Mouse (Mus musculus) limb, embryonic 10.5 days (tissue): ENCODE measurements around the gene Cat. TPM values are rescaled to one million over a fixed set of nuclear protein-coding genes. Genes with fewer than 3 reads are reported as not detected.

ENCODE experiments used
- DNase-seq: peaks from one replicate; pipeline ENCODE4 v3.0.0-alpha.2; 2017; ENCODE audit warnings: low spot score
- H3K27ac ChIP-seq: fragments of 300-500 bp; sonication (generic); 2 replicates; pipeline ENCODE4 v1.5.1; 2016; ENCODE audit warnings: mild to moderate bottlenecking
- H3K27me3 ChIP-seq: fragments of 300-500 bp; sonication (generic); 2 replicates; pipeline ENCODE4 v1.6.1; 2016; ENCODE audit warnings: low read depth, mild to moderate bottlenecking; ENCODE audit not compliant: poor library complexity, severe bottlenecking
- H3K36me3 ChIP-seq: fragments of 300-500 bp; sonication (generic); 2 replicates; pipeline ENCODE4 v1.6.1; 2016; ENCODE audit warnings: mild to moderate bottlenecking, moderate library complexity
- H3K4me1 ChIP-seq: fragments of 300-500 bp; sonication (generic); 2 replicates; pipeline ENCODE4 v1.6.1; 2016
- H3K4me3 ChIP-seq: fragments of 300-500 bp; sonication (generic); 2 replicates; pipeline ENCODE4 v1.5.1; 2016; ENCODE audit warnings: mild to moderate bottlenecking, moderate library complexity
- H3K9me3 ChIP-seq: fragments of 300-500 bp; sonication (generic); replicated peaks from 2 replicates; pipeline ENCODE4 v1.6.1; 2016; ENCODE audit warnings: mild to moderate bottlenecking
- WGBS: fragments of 180-500 bp; shearing (Covaris S2); methylation state at CpG from one replicate; pipeline ENCODE4 v1.1.7; 2016; 5-methylcytosine and 5-hydroxymethylcytosine counted together
- polyA plus RNA-seq: library from polyadenylated mRNA; unstranded; fragments of >200 nt; fragmentation: Nextera tagmentation; extraction: Ambion mirVana; gene quantifications from 2 replicates; pipeline ENCODE4 v1.2.1, GENCODE M21; 2016

Cat gene
- polyA plus RNA-seq, 1 experiment from 2014 or later = 94.7 TPM

GRCm38 (mm10) chr2:103424349-103425026 is 60.5 kb downstream of the Cat start:
- no peak overlapping the region for H3K4me3 ChIP-seq
- 34% methylated on average over 12 of the region's 12 CpGs for WGBS
- peaks cover 12% of the 10 kb centered on the region; the same call in 1 of the 2 replicates for H3K4me1 ChIP-seq
- H3K27me3 ChIP-seq = no peaks in the 10 kb centered on the region
- no peaks in the 10 kb centered on the region for H3K9me3 ChIP-seq
- peak; percentile 78 for DNase-seq
- H3K27ac ChIP-seq = no peak overlapping the region
- H3K36me3 ChIP-seq = no peaks in the 10 kb centered on the region

- no peak overlapping the region for H3K4me3 ChIP-seq
- DNase-seq = no peak
These were observed 61.1 kb downstream of the Cat start for GRCm38 (mm10) chr2:103423884-103424283.

GRCm38 (mm10) chr2:103420650-103421507 is 64.1 kb downstream of the Cat start:
- Histone ChIP-seq H3K36me3 (no peaks in the 10 kb centered on the region), H3K27ac (no peak overlapping the region), H3K9me3 (no peaks in the 10 kb centered on the region), H3K4me1 (peaks cover 12% of the 10 kb centered on the region; the same call in 1 of the 2 replicates), H3K4me3 (no peak overlapping the region), H3K27me3 (no peaks in the 10 kb centered on the region)
- no peak for DNase-seq
- WGBS = 47% methylated on average over 15 of the region's 15 CpGs

More at GRCm38 (mm10) chr2:103423884-103424283, 61.1 kb downstream of the Cat start:
- 69% methylated on average over 12 of the region's 12 CpGs for WGBS
- Histone ChIP-seq H3K36me3 (no peaks in the 10 kb centered on the region), H3K4me1 (peaks cover 12% of the 10 kb centered on the region; the same call in 1 of the 2 replicates), H3K27me3 (no peaks in the 10 kb centered on the region), H3K27ac (no peak overlapping the region), H3K9me3 (no peaks in the 10 kb centered on the region)

DNA sequence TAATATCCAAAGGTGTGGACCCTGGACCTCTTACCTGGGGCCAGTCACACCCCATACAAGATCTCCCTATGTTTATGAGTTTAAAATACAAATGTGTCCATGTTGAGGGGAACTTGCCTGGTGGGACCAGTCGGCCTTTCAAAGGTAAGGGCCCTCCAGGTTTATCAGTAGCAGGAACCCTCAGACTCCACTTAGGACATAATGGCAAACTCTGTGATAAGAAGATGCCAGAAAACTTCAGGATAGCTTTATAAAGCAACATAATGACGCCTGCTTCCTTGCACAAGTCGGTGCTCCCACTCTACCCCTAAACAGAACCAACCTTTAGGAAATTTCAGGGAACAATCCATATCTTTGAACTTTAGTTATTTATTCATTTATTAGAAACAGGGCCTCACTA is 69.2 kb downstream of the Cat start:
- Histone ChIP-seq H3K4me1 (peaks cover 9% of the 10 kb centered on the region; the same call in 1 of the 2 replicates), H3K27ac (no peak overlapping the region), H3K27me3 (no peaks in the 10 kb centered on the region), H3K4me3 (no peak overlapping the region), H3K36me3 (no peaks in the 10 kb centered on the region), H3K9me3 (no peaks in the 10 kb centered on the region)
- WGBS = 92% methylated on average over 3 of the region's 3 CpGs
- DNase-seq = no peak

GRCm38 (mm10) chr2:103413381-103413780 is 71.6 kb downstream of the Cat start:
- Histone ChIP-seq H3K27ac (no peak overlapping the region), H3K4me1 (peaks cover 9% of the 10 kb centered on the region; the same call in 1 of the 2 replicates), H3K4me3 (no peak overlapping the region), H3K9me3 (no peaks in the 10 kb centered on the region), H3K27me3 (no peaks in the 10 kb centered on the region), H3K36me3 (no peaks in the 10 kb centered on the region)
- WGBS = 72% methylated on average over 5 of the region's 5 CpGs
- no peak for DNase-seq

DNA sequence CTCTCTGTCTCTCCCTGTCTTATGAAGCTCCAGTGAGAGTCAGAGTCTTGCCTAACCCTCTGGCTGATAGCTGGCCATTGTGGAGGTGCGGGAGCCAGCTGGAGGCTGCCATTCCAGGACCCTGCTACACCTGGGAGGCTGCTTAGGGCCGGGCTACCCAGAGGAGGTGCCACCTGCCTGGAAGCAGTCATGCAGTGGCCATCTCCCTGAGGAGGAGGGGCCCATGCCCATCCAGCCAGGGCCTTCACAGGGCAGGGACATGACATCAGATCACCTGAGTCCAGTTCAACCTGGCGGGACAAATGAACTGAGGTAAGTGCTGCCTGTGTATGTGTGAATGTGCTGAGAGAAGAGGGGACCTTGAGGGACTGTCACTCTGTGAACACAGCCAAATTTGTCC is 73.1 kb downstream of the Cat start:
- Histone ChIP-seq H3K4me3 (no peak overlapping the region), H3K27ac (no peak overlapping the region), H3K9me3 (no peaks in the 10 kb centered on the region), H3K27me3 (no peaks in the 10 kb centered on the region), H3K36me3 (no peaks in the 10 kb centered on the region), H3K4me1 (peaks cover 9% of the 10 kb centered on the region; the same call in 1 of the 2 replicates)
- DNase-seq = no peak
- WGBS = 87% methylated on average over 3 of the region's 3 CpGs

GRCm38 (mm10) chr2:103411348-103411747 is 73.6 kb downstream of the Cat start, which contains the start of gene Elf5:
Gene Elf5 (plus strand): TSS chr2:103411688.
- no peaks in the 10 kb centered on the region for H3K9me3 ChIP-seq
- H3K27ac ChIP-seq = no peak within 1 kb of the TSS
- peaks cover 9% of the 10 kb centered on the region; the same call in 1 of the 2 replicates for H3K4me1 ChIP-seq
- WGBS = 79% methylated on average over 6 of the region's 6 CpGs
- no peak for DNase-seq
- no peaks in the 10 kb centered on the region for H3K27me3 ChIP-seq
- H3K36me3 ChIP-seq = no peaks in the 10 kb centered on the region
- H3K4me3 ChIP-seq = no peak within 1 kb of the TSS

- Histone ChIP-seq H3K9me3 (no peaks in the 10 kb centered on the region), H3K36me3 (no peaks in the 10 kb centered on the region), H3K27ac (no peak overlapping the region), H3K4me1 (no peaks in the 10 kb centered on the region), H3K4me3 (no peak overlapping the region), H3K27me3 (no peaks in the 10 kb centered on the region)
- DNase-seq = no peak
- 85% methylated on average over 3 of the region's 3 CpGs for WGBS
These were observed 78.7 kb downstream of the Cat start for GRCm38 (mm10) chr2:103406239-103406638.

Other genes starting within 250 kb of the Cat start
- gene Ehf, start 181.9 kb downstream of the Cat start, polyA plus RNA-seq = 0.06 TPM in 1 of 2 replicates, not detected in the other
- 0.23 TPM in 1 of 2 replicates, not detected in the other for gene Elf5, start 73.5 kb downstream of the Cat start, polyA plus RNA-seq
- 14.2 and 17.6 TPM in 2 replicates for gene Abtb2, start 81.2 kb upstream of the Cat start, polyA plus RNA-seq